Mouse (Mus musculus): Measurements from ENCODE around the gene Kat2b. TPM values are rescaled to one million over a fixed set of nuclear protein-coding genes. Genes with fewer than 3 reads are reported as not detected.
"Not testable (repeated sequence)": the region's sequence is repeated elsewhere in the genome, so short reads cannot be mapped to it uniquely, and the experiment has no call there.

The Kat2b gene
- polyA plus RNA-seq, 1 experiment from 2014 or later: 7.0 TPM

GRCm38 (mm10) chr17:53664703-53665382 lies 98.2 kb downstream of the Kat2b start:
- ATAC-seq (ENCODE audit: insufficient number of reproducible peaks, low FRiP score, low TSS enrichment, low read depth): no peak
- 72% methylated on average over 2 of the region's 2 CpGs for WGBS
- H3K4me1 ChIP-seq: no peaks in the 10 kb centered on the region

GRCm38 (mm10) chr17:53670453-53670852 lies 103.8 kb downstream of the Kat2b start:
- Histone ChIP-seq H3K36me3 (peaks cover 30% of the 10 kb centered on the region), H3K9ac (no peak overlapping the region), H3K4me2 (replicated peaks) (no peak overlapping the region), H3K4me3 (replicated peaks) (no peak overlapping the region), H3K9me3 (replicated peaks) (no peaks in the 10 kb centered on the region), H3K27me3 (no peaks in the 10 kb centered on the region), H3K4me1 (no peaks in the 10 kb centered on the region), H3K27ac (replicated peaks) (no peak overlapping the region)
- ATAC-seq (ENCODE audit: insufficient number of reproducible peaks, low FRiP score, low TSS enrichment, low read depth): no peak
- 90% methylated on average over 8 of the region's 8 CpGs for WGBS

More at GRCm38 (mm10) chr17:53664703-53665382, 98.2 kb downstream of the Kat2b start:
- no peak overlapping the region for H3K9ac ChIP-seq
- H3K36me3 ChIP-seq: peaks cover 16% of the 10 kb centered on the region; the same call in 1 of the 2 replicates
- H3K9me3 ChIP-seq (replicated peaks): no peaks in the 10 kb centered on the region
- no peak overlapping the region for H3K4me2 ChIP-seq (replicated peaks)
- no peak overlapping the region for H3K4me3 ChIP-seq (replicated peaks)
- no peak overlapping the region for H3K27ac ChIP-seq (replicated peaks)
- H3K27me3 ChIP-seq: no peaks in the 10 kb centered on the region

- Histone ChIP-seq H3K27me3 (no peaks in the 10 kb centered on the region), H3K4me1 (no peaks in the 10 kb centered on the region), H3K27ac (replicated peaks) (no peak overlapping the region), H3K4me3 (replicated peaks) (no peak overlapping the region), H3K4me2 (replicated peaks) (no peak overlapping the region), H3K9ac (no peak overlapping the region), H3K9me3 (replicated peaks) (no peaks in the 10 kb centered on the region), H3K36me3 (peaks cover 47% of the 10 kb centered on the region)
- 78% methylated on average over 8 of the region's 8 CpGs for WGBS
- ATAC-seq (ENCODE audit: insufficient number of reproducible peaks, low FRiP score, low TSS enrichment, low read depth): no peak
Observed at GRCm38 (mm10) chr17:53678716-53679115, 112.1 kb downstream of the Kat2b start.

GRCm38 (mm10) chr17:53688321-53688720 lies 121.7 kb downstream of the Kat2b start:
- no peaks in the 10 kb centered on the region for H3K9me3 ChIP-seq (replicated peaks)
- no peak for ATAC-seq (ENCODE audit: insufficient number of reproducible peaks, low FRiP score, low TSS enrichment, low read depth)
- H3K36me3 ChIP-seq: peaks cover 14% of the 10 kb centered on the region; the same call in 1 of the 2 replicates
- no peak overlapping the region for H3K27ac ChIP-seq (replicated peaks)
- 0 out of 2 replicates have a peak, but pooled peaks cover 5% of the 10 kb centered on the region for H3K4me1 ChIP-seq
- H3K27me3 ChIP-seq: no peaks in the 10 kb centered on the region
- peak overlapping the region; percentile 61 for H3K4me2 ChIP-seq (replicated peaks)
- peak overlapping the region; percentile 68 for H3K4me3 ChIP-seq (replicated peaks)
- peak overlapping the region; percentile 54; the same call in 1 of the 2 replicates for H3K9ac ChIP-seq
- WGBS: 7% methylated on average over 1 of the region's 1 CpGs

GRCm38 (mm10) chr17:53688877-53689802 lies 122.5 kb downstream of the Kat2b start, which contains the start of gene Sgo1:
Gene Sgo1 (minus strand): TSS chr17:53689333.
- Histone ChIP-seq H3K9ac (peak within 1 kb of the TSS; percentile 69), H3K4me1 (0 out of 2 replicates have a peak, but pooled peaks cover 5% of the 10 kb centered on the region), H3K27me3 (no peaks in the 10 kb centered on the region), H3K4me3 (replicated peaks) (peak within 1 kb of the TSS; percentile 68), H3K4me2 (replicated peaks) (peak within 1 kb of the TSS; percentile 61), H3K9me3 (replicated peaks) (no peaks in the 10 kb centered on the region), H3K36me3 (peaks cover 7% of the 10 kb centered on the region; the same call in 1 of the 2 replicates), H3K27ac (replicated peaks) (peak within 1 kb of the TSS; percentile 99)
- peak; percentile 99 for ATAC-seq (ENCODE audit: insufficient number of reproducible peaks, low FRiP score, low TSS enrichment, low read depth)
- under 1% methylated on average over 78 of the region's 78 CpGs for WGBS

GRCm38 (mm10) chr17:53689946-53690345 lies 123.3 kb downstream of the Kat2b start:
- Histone ChIP-seq H3K27me3 (no peaks in the 10 kb centered on the region), H3K9ac (peak overlapping the region; percentile 69), H3K36me3 (peaks cover 7% of the 10 kb centered on the region; the same call in 1 of the 2 replicates), H3K9me3 (replicated peaks) (no peaks in the 10 kb centered on the region), H3K4me2 (replicated peaks) (peak overlapping the region; percentile 61), H3K4me3 (replicated peaks) (peak overlapping the region; percentile 68), H3K4me1 (0 out of 2 replicates have a peak, but pooled peaks cover 5% of the 10 kb centered on the region), H3K27ac (replicated peaks) (peak overlapping the region; percentile 99)
- ATAC-seq (ENCODE audit: insufficient number of reproducible peaks, low FRiP score, low TSS enrichment, low read depth): no peak
- 24% methylated on average over 7 of the region's 7 CpGs for WGBS

GRCm38 (mm10) chr17:53694039-53694438 lies 127.4 kb downstream of the Kat2b start:
- Histone ChIP-seq H3K4me1 (0 out of 2 replicates have a peak, but pooled peaks cover 5% of the 10 kb centered on the region), H3K4me2 (replicated peaks) (no peak overlapping the region), H3K27ac (replicated peaks) (no peak overlapping the region), H3K4me3 (replicated peaks) (no peak overlapping the region), H3K36me3 (no peaks in the 10 kb centered on the region), H3K9ac (no peak overlapping the region), H3K9me3 (replicated peaks) (no peaks in the 10 kb centered on the region), H3K27me3 (no peaks in the 10 kb centered on the region)
- ATAC-seq (ENCODE audit: insufficient number of reproducible peaks, low FRiP score, low TSS enrichment, low read depth): no peak
- WGBS: 70% methylated on average over 2 of the region's 2 CpGs

- H3K4me1 ChIP-seq; H3K9ac ChIP-seq; H3K9me3 ChIP-seq (replicated peaks); H3K27ac ChIP-seq (replicated peaks); H3K4me3 ChIP-seq (replicated peaks); H3K36me3 ChIP-seq; H3K4me2 ChIP-seq (replicated peaks); H3K27me3 ChIP-seq; ATAC-seq (ENCODE audit: insufficient number of reproducible peaks, low FRiP score, low TSS enrichment, low read depth): not testable (repeated sequence)
- 90% methylated on average over 8 of the region's 8 CpGs for WGBS
Observed at GRCm38 (mm10) chr17:53697521-53697920, 130.9 kb downstream of the Kat2b start.

GRCm38 (mm10) chr17:53714453-53714852 lies 147.8 kb downstream of the Kat2b start:
- ATAC-seq (ENCODE audit: insufficient number of reproducible peaks, low FRiP score, low TSS enrichment, low read depth): no peak
- H3K4me3 ChIP-seq (replicated peaks): no peak overlapping the region
- no peak overlapping the region for H3K9ac ChIP-seq
- H3K36me3 ChIP-seq: no peaks in the 10 kb centered on the region
- H3K27me3 ChIP-seq: no peaks in the 10 kb centered on the region
- H3K4me1 ChIP-seq: no peaks in the 10 kb centered on the region
- WGBS: 61% methylated on average over 1 of the region's 1 CpGs
- no peak overlapping the region for H3K27ac ChIP-seq (replicated peaks)
- H3K4me2 ChIP-seq (replicated peaks): no peak overlapping the region
- no peaks in the 10 kb centered on the region for H3K9me3 ChIP-seq (replicated peaks)

- H3K4me1 ChIP-seq; ATAC-seq (ENCODE audit: insufficient number of reproducible peaks, low FRiP score, low TSS enrichment, low read depth): not testable (repeated sequence)
- 41% methylated on average over 1 of the region's 1 CpGs for WGBS
Observed at GRCm38 (mm10) chr17:53715161-53715560, 148.5 kb downstream of the Kat2b start.

GRCm38 (mm10) chr17:53718474-53718873 lies 151.8 kb downstream of the Kat2b start:
- no peak overlapping the region for H3K4me2 ChIP-seq (replicated peaks)
- H3K4me3 ChIP-seq (replicated peaks): no peak overlapping the region
- H3K36me3 ChIP-seq: no peaks in the 10 kb centered on the region
- H3K9ac ChIP-seq: no peak overlapping the region
- 67% methylated on average over 1 of the region's 1 CpGs for WGBS
- no peaks in the 10 kb centered on the region for H3K4me1 ChIP-seq
- no peaks in the 10 kb centered on the region for H3K27me3 ChIP-seq
- no peaks in the 10 kb centered on the region for H3K9me3 ChIP-seq (replicated peaks)
- ATAC-seq (ENCODE audit: insufficient number of reproducible peaks, low FRiP score, low TSS enrichment, low read depth): no peak
- no peak overlapping the region for H3K27ac ChIP-seq (replicated peaks)

More at GRCm38 (mm10) chr17:53715161-53715560, 148.5 kb downstream of the Kat2b start:
- not testable (repeated sequence) for H3K4me3 ChIP-seq (replicated peaks); H3K9ac ChIP-seq; H3K27me3 ChIP-seq; H3K27ac ChIP-seq (replicated peaks); H3K9me3 ChIP-seq (replicated peaks); H3K4me2 ChIP-seq (replicated peaks); H3K36me3 ChIP-seq
